Mouse (Mus musculus): ENCODE measurements at regions not wholly inside any gene's neighbourhood (a gene's known extent, or its start where the extent isn't known, plus 50 kb on each side); places are given as distances from the start of the nearest gene placed in this dataset.

GRCm38 (mm10) chr9:116296349-116296748, 121.2 kb upstream of the Tgfbr2 start:
- TF ChIP-seq POLR2A (IDR thresholded peaks at IDR 0.05; ENCODE audit: insufficient read depth, low read depth, low read length) (no peak), CTCF (IDR thresholded peaks at IDR 0.05) (no peak)

All from heart, adult 2 months (tissue).